Mouse (Mus musculus) MEL (cell line): ENCODE data around the gene Abl1.

Source experiments
- CHD1 ChIP-seq: IDR thresholded peaks from 2 replicates; pipeline ENCODE4 v1.6.1; 2012; ENCODE audit warnings: low read depth, mild to moderate bottlenecking, inconsistent platforms, low read length, improper control_type of control experiment
- CTCF ChIP-seq, 3 experiments: IDR thresholded peaks in 2 of 3; conservative IDR thresholded peaks in 1 of 3; 2 replicates each; pipeline ENCODE4 v1.5.1; 2011 to 2012; ENCODE audit warnings: low read length in 3 of 3, low read depth in 2 of 3, mild to moderate bottlenecking in 2 of 3, improper control_type of control experiment in 1 of 3, inconsistent platforms in 1 of 3, mixed read lengths in 1 of 3, moderate library complexity in 1 of 3; ENCODE audit not compliant: control insufficient read depth in 1 of 3, insufficient read depth in 1 of 3, poor library complexity in 1 of 3, severe bottlenecking in 1 of 3
- E2F4 ChIP-seq: IDR thresholded peaks from 2 replicates; pipeline ENCODE4 v1.6.1; 2011; ENCODE audit warnings: low read depth, low read length, improper control_type of control experiment, borderline replicate concordance
- EP300 ChIP-seq, 2 experiments: IDR thresholded peaks; 2 replicates each; pipeline ENCODE4 v1.6.1; 2011; ENCODE audit warnings: improper control_type of control experiment in 2 of 2, low read length in 2 of 2, low read depth in 1 of 2, mild to moderate bottlenecking in 1 of 2
- JUND ChIP-seq: IDR thresholded peaks from 2 replicates; pipeline ENCODE4 v1.6.1; 2011; ENCODE audit warnings: low read depth, mild to moderate bottlenecking, improper control_type of control experiment, low read length
- MAFK ChIP-seq: IDR thresholded peaks from 2 replicates; pipeline ENCODE4 v1.6.1; 2011; ENCODE audit warnings: low read depth, mild to moderate bottlenecking, low read length, improper control_type of control experiment, borderline replicate concordance
- POLR2A ChIP-seq, 2 experiments: IDR thresholded peaks; 2 replicates each; pipeline ENCODE4 v1.6.1; 2011 to 2012; ENCODE audit warnings: low read length in 2 of 2, mild to moderate bottlenecking in 2 of 2, control low read depth in 1 of 2, improper control_type of control experiment in 1 of 2, low read depth in 1 of 2, moderate library complexity in 1 of 2; ENCODE audit not compliant: control insufficient read depth in 1 of 2, insufficient read depth in 1 of 2, poor library complexity in 1 of 2
- USF1 ChIP-seq: IDR thresholded peaks from 2 replicates; pipeline ENCODE4 v1.6.1; 2014; ENCODE audit warnings: low read depth, mild to moderate bottlenecking, inconsistent platforms, low read length, improper control_type of control experiment, moderate library complexity

- TF ChIP-seq CTCF (IDR thresholded peaks at IDR 0.05 in 2 of 3, conservative IDR thresholded peaks at IDR 0.05 in 1 of 3; ENCODE audit: control insufficient read depth in 1 of 3, insufficient read depth in 1 of 3, low read depth in 2 of 3, low read length in 3 of 3, poor library complexity in 1 of 3, severe bottlenecking in 1 of 3) (no peak), EP300 (IDR thresholded peaks at IDR 0.05; ENCODE audit: low read depth in 1 of 2, low read length in 2 of 2) (no peak), POLR2A (IDR thresholded peaks at IDR 0.05; ENCODE audit: control insufficient read depth in 1 of 2, insufficient read depth in 1 of 2, low read depth in 1 of 2, low read length in 2 of 2, poor library complexity in 1 of 2) (no peak), USF1 (no peak), CHD1 (no peak), JUND (no peak), MAFK (no peak), E2F4 (no peak)
Measured at GRCm38 (mm10) chr2:31678641-31679040, 9.5 kb upstream of the Abl1 start.
